Mouse (Mus musculus) heart, embryonic 16.5 days (tissue): ENCODE results near the gene Cxcl13. TPM values are rescaled to one million over a fixed set of nuclear protein-coding genes. Genes with fewer than 3 reads are reported as not detected.
"Not testable (repeated sequence)": the region's sequence is repeated elsewhere in the genome, so short reads cannot be mapped to it uniquely, and the experiment has no call there.

Experiments used
- ATAC-seq: fragments of 200-750 bp; cut with Nextera tagmentation; replicated peaks from 2 replicates; pipeline ENCODE4 v1.8.0; 2017; ENCODE audit warnings: moderate number of reproducible peaks; ENCODE audit not compliant: insufficient read depth, low FRiP score; ENCODE audit errors: extremely low read depth
- H3K27ac ChIP-seq: fragments of 300-500 bp; sonication (generic); 2 replicates; pipeline ENCODE4 v1.5.1; 2014; ENCODE audit warnings: mild to moderate bottlenecking, low read length, control low read depth, moderate library complexity
- H3K27me3 ChIP-seq: fragments of 300-500 bp; sonication (generic); 2 replicates; pipeline ENCODE4 v1.6.1; 2014; ENCODE audit warnings: low read length, mixed read lengths; ENCODE audit not compliant: control insufficient read depth, insufficient read depth
- H3K36me3 ChIP-seq: fragments of 300-500 bp; sonication (generic); 2 replicates; pipeline ENCODE4 v1.6.1; 2014; ENCODE audit not compliant: control insufficient read depth, insufficient read depth
- H3K4me1 ChIP-seq: fragments of 300-500 bp; sonication (generic); 2 replicates; pipeline ENCODE4 v1.6.1; 2014; ENCODE audit warnings: low read length, mixed read lengths; ENCODE audit not compliant: control insufficient read depth, insufficient read depth
- H3K4me2 ChIP-seq: fragments of 300-500 bp; sonication (generic); 2 replicates; pipeline ENCODE4 v1.6.1; 2014; ENCODE audit warnings: low read depth, mild to moderate bottlenecking, control low read depth, low read length
- H3K4me3 ChIP-seq: fragments of 300-500 bp; sonication (generic); 2 replicates; pipeline ENCODE4 v1.5.1; 2014; ENCODE audit warnings: mild to moderate bottlenecking, control low read depth, low read length
- H3K9ac ChIP-seq: fragments of 300-500 bp; sonication (generic); 2 replicates; pipeline ENCODE4 v1.6.1; 2014; ENCODE audit warnings: low read length, control low read depth
- H3K9me3 ChIP-seq: fragments of 300-500 bp; sonication (generic); replicated peaks from 2 replicates; pipeline ENCODE4 v1.6.1; 2016; ENCODE audit warnings: low read length; ENCODE audit not compliant: control insufficient read depth
- WGBS: fragments of 180-500 bp; shearing (Covaris S2); extraction: QIAGEN DNeasy Blood & Tissue Kit; methylation state at CpG from one replicate; pipeline ENCODE4 v1.1.7; 2014; 5-methylcytosine and 5-hydroxymethylcytosine counted together
- polyA plus RNA-seq: library from polyadenylated mRNA; unstranded; fragments of >200 nt; fragmentation: Nextera tagmentation; extraction: Ambion mirVana; gene quantifications from 2 replicates; pipeline ENCODE4 v1.2.1, GENCODE M21; 2015

The Cxcl13 gene
- polyA plus RNA-seq, 1 experiment from 2014 or later = 12.7 TPM

DNA sequence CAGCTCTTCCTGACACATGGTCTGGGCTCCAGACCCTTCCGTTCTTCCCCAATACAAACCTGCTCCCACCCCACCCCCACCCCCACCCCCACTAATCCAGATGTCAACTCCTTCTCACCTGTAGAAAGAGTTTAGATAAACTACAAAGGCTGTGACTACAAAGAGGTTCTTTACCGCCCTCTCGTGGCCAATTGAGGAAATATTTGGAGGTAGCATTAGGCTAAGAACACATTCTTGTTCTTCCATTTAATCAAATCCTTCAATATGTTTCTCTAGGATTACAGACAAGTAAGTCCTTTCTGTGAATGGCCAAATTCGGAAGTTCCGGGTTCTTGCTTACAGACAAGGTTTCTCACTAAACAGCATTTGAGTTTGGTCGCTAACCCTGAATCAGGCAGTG is 14.1 kb downstream of the Cxcl13 start:
- 28% methylated on average over 6 of the region's 6 CpGs for WGBS
- ATAC-seq = no peak
- no peaks in the 10 kb centered on the region for H3K9me3 ChIP-seq
- no peak overlapping the region for H3K4me2 ChIP-seq
- H3K4me3 ChIP-seq = no peak overlapping the region
- no peaks in the 10 kb centered on the region for H3K36me3 ChIP-seq
- H3K9ac ChIP-seq = no peak overlapping the region
- no peak overlapping the region for H3K27ac ChIP-seq
- no peaks in the 10 kb centered on the region for H3K4me1 ChIP-seq
- no peaks in the 10 kb centered on the region for H3K27me3 ChIP-seq

DNA sequence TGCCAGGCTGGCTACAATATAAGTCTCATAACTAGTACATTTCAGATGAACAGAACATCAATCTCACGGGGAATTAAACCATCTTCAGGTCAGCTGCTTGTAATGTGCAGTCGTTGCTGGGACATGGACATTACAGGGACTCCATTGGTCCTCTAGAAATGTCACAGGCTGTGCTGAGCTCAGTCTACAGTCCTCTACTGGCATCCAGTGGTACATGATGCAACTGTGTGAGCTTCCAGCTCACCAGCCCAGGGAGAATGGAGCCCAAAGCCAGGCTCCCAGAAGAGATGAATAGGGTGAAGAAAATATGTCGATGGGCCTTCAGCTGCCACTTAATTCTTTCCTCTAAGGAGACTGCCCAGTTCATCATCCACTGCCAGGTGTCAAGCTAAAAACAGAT is 15.5 kb downstream of the Cxcl13 start:
- H3K36me3 ChIP-seq = no peaks in the 10 kb centered on the region
- no peak overlapping the region for H3K27ac ChIP-seq
- no peaks in the 10 kb centered on the region for H3K4me1 ChIP-seq
- H3K4me3 ChIP-seq = no peak overlapping the region
- H3K9me3 ChIP-seq = no peaks in the 10 kb centered on the region
- ATAC-seq = no peak
- no peaks in the 10 kb centered on the region for H3K27me3 ChIP-seq
- H3K9ac ChIP-seq = no peak overlapping the region
- no peak overlapping the region for H3K4me2 ChIP-seq
- WGBS = 69% methylated on average over 3 of the region's 3 CpGs

DNA sequence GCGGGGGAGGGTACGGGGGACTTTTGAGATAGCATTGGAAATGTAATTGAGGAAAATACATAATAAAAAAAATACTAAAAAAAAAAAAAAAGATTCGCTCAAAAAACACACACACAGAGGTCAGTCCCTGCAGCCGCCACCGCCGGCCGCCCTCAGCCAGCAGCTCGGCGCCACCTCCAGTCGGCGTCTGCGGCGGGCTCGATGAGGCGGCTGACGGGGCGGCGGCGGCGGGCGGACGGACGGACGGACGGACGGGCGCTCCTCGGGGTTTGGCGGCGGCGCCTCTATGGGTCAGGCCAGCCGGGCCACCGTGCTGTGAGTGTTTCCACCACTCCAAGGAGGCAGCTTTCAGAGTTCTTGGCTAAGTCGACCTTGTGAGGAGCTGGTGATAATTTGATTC is 17.1 kb downstream of the Cxcl13 start:
- not testable (repeated sequence) for H3K27me3 ChIP-seq, H3K9ac ChIP-seq, H3K9me3 ChIP-seq, H3K4me1 ChIP-seq, H3K27ac ChIP-seq, ATAC-seq, H3K36me3 ChIP-seq
- peak overlapping the region; percentile 30; the same call in 1 of the 2 replicates for H3K4me3 ChIP-seq
- WGBS = 23% methylated on average over 34 of the region's 34 CpGs
- H3K4me2 ChIP-seq = peak overlapping the region; percentile 55

DNA sequence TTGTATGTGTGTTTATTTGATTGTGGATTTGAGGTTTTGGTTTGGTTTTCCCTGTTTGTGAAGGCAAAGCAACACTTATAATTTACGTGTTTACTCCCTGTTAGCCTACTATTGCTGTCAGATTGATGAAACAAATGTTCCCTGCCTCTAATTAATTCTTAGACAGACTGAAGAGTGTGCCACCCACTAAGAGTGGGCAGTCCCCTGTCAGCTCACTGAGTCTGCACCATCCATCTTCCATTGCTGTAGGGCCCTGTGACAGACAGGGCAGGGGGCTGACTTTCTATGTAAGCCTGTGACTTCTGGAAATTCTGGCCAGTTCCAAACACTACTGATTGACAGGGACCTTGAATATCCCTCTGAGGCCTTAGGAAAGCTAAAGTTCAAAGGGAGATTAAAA is 19.5 kb downstream of the Cxcl13 start:
- H3K36me3 ChIP-seq = no peaks in the 10 kb centered on the region
- WGBS = 88% methylated on average over 1 of the region's 1 CpGs
- H3K9me3 ChIP-seq = no peaks in the 10 kb centered on the region
- H3K27me3 ChIP-seq = no peaks in the 10 kb centered on the region
- H3K9ac ChIP-seq = no peak overlapping the region
- H3K27ac ChIP-seq = no peak overlapping the region
- H3K4me3 ChIP-seq = no peak overlapping the region
- ATAC-seq = no peak
- no peak overlapping the region for H3K4me2 ChIP-seq
- H3K4me1 ChIP-seq = no peaks in the 10 kb centered on the region

DNA sequence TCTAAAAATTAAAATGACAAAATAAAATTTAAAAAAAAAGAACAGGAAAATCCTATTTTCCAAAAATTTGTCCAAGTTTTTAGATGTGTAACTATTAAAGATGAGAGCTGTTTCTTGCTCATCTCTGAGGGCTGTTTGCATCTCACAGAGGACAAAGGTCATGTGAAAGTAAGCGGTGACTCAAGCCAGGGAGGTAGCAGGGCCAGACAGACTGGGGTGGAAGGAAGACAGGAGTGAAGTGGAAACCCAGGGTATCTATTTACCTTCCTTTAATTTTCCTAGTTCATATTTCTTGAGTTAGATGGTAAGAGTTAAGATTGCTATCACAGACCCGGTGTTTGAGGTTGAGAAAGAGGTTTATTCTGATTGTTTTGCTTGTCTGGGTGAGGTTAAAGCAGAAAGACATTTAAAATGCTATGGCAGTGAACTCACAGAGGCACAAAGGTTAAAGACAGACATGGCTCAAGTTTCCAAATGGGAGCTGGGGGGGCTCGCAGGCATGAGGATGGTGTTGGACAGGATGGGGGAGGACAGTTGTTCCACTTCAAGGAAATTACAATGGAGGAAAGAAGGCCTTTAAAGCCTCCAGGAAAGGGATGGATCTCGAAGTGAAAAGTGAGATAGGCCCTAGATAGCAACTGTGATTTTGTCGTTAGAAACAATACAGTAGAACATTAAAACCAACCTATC is 27.2 kb downstream of the Cxcl13 start:
- Histone ChIP-seq H3K4me2 (no peak overlapping the region), H3K27me3 (no peaks in the 10 kb centered on the region), H3K4me3 (no peak overlapping the region), H3K36me3 (no peaks in the 10 kb centered on the region), H3K27ac (no peak overlapping the region), H3K9me3 (no peaks in the 10 kb centered on the region), H3K9ac (no peak overlapping the region), H3K4me1 (no peaks in the 10 kb centered on the region)
- ATAC-seq = no peak
- 65% methylated on average over 5 of the region's 5 CpGs for WGBS

DNA sequence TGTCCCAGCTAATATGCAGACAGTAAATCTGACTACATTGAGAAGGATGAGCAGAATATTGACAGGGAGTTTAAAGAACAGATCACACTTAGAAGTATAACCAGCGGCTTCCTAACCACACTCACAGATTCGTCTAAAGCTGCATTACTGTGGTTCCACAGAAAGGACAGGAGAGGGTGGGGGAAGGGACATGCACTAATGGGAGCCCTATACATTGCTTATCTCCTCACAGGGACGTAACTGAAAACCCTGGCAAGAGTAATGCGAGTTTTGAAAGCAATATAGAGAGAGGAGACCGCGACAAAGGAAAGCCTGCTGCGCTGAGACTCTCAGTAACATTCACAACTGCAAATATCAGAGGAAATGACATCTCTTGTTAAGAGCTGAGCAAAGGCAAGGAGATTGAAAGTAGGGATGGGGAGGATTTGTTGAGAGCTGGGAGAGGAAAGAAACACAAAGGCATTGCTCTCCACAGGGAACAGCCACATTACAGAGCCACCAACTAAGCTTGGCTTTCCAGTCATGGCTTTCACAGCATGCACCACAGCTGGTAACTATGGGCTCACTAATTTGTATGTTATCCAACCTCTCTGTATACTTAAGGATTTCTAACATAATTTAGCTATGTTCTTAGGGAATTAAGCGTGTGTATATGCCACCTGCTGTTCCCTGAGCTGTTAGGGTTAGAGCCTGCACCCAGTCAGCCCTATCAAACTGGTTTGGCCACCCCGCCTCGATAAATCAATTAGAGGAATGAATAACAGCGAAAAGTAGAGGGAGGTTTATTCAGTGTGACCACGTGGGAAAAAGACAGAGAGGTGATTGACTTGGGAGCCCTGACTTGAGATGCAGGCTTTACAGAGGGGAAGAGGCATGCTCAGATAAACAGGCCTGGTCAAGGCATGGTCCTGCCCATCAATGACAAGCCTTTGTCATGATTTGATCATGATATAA is 34.9 kb downstream of the Cxcl13 start:
- Histone ChIP-seq H3K4me3 (no peak overlapping the region), H3K4me2 (peak overlapping the region; percentile 21; the same call in 1 of the 2 replicates), H3K27me3 (no peaks in the 10 kb centered on the region), H3K4me1 (0 out of 2 replicates have a peak, but pooled peaks cover 2% of the 10 kb centered on the region), H3K9me3 (no peaks in the 10 kb centered on the region), H3K27ac (no peak overlapping the region), H3K36me3 (no peaks in the 10 kb centered on the region), H3K9ac (no peak overlapping the region; the same call in 1 of the 2 replicates)
- WGBS = 14% methylated on average over 12 of the region's 12 CpGs
- no peak for ATAC-seq

DNA sequence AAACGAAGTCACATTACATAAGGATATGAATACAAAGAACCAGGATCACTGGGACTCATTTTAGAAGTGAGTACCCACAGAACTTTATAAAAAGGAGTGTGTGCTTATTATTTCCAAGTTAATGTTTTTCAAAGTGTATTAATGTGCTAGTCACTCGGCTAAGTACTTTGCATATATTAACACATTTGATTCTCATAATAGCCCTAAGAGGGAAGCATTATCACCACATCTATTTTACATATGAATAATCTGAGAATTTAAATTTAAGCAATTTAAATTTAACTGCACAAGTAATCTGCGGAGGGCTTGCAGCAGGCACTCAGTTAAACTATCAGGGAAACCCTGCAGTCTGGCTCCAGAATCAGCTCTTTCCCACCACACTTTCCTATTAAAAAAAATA is 40.5 kb downstream of the Cxcl13 start:
- Histone ChIP-seq H3K27ac (no peak overlapping the region), H3K9me3 (no peaks in the 10 kb centered on the region), H3K4me1 (no peaks in the 10 kb centered on the region), H3K36me3 (no peaks in the 10 kb centered on the region), H3K4me2 (no peak overlapping the region), H3K27me3 (no peaks in the 10 kb centered on the region), H3K9ac (no peak overlapping the region), H3K4me3 (no peak overlapping the region)
- WGBS = 76% methylated on average over 3 of the region's 3 CpGs
- no peak for ATAC-seq

DNA sequence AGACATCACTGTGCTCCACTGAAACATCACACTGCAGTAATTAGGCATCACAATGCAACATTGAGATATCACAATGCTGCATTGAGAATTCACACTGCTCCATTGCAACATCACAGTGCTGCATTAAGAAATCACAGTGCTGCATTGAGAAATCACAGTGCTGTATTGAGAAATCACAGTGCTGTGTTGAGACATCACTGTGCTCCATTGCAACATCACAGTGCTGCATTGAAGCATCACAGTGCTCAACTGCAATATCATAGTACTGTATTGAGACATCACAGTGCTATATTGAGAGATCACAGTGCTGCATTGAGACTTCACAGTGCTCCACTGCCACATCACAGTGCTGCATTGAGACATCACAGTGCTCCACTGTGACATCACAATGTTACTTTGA is 46.6 kb downstream of the Cxcl13 start:
- Histone ChIP-seq H3K9me3 (no peaks in the 10 kb centered on the region; the same call in 1 of the 2 replicates), H3K27ac (no peak overlapping the region), H3K27me3 (no peaks in the 10 kb centered on the region), H3K4me3 (no peak overlapping the region), H3K4me1 (no peaks in the 10 kb centered on the region), H3K36me3 (no peaks in the 10 kb centered on the region), H3K9ac (no peak overlapping the region), H3K4me2 (no peak overlapping the region)
- no peak for ATAC-seq

DNA sequence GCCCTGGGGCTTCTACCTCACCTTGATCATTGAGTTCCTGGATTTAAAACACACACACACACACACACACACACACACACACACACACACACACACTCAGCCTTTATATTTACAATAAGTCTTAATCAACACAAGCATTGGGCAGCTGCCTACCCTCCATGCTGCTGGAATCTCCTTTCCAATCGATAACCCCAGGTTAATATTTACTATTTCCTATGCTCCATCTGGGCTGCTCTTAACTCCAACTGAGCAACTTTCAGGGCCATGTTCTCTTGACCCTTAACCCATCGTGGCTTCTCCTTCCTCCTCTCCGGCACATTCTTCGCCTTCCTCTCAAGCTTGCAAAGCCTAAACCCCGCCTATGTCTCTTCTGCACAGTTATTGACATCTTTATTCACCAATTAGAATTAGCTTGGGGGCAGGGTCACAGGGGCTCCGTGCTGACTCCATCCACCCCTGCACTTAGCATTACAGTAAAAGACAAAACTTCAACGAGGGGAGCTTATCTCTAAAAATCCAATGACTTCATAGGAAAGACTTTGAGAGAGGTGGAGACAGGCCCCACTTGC is 51.6 kb downstream of the Cxcl13 start:
- no peaks in the 10 kb centered on the region for H3K27me3 ChIP-seq
- no peaks in the 10 kb centered on the region for H3K4me1 ChIP-seq
- no peak overlapping the region for H3K27ac ChIP-seq
- H3K9me3 ChIP-seq = no peaks in the 10 kb centered on the region; the same call in 1 of the 2 replicates
- H3K9ac ChIP-seq = no peak overlapping the region
- no peak overlapping the region for H3K4me3 ChIP-seq
- WGBS = 49% methylated on average over 7 of the region's 7 CpGs
- ATAC-seq = no peak
- no peaks in the 10 kb centered on the region for H3K36me3 ChIP-seq
- no peak overlapping the region for H3K4me2 ChIP-seq
